Mouse (Mus musculus) midbrain, postnatal 0 days (tissue): ENCODE measurements around the gene Olfr1056. TPM values are rescaled to one million over a fixed set of nuclear protein-coding genes. Genes with fewer than 3 reads are reported as not detected.

Source experiments
- ATAC-seq: fragments of 200-750 bp; cut with Nextera tagmentation; 2 replicates; pipeline ENCODE4 v1.8.0; 2017; ENCODE audit warnings: moderate number of reproducible peaks, mild to moderate bottlenecking, moderate TSS enrichment, moderate library complexity; ENCODE audit not compliant: low FRiP score
- DNase-seq: peaks from one replicate; pipeline ENCODE4 v3.0.0-alpha.2; 2015; ENCODE audit warnings: low spot score
- H3K27ac ChIP-seq: fragments of 300-500 bp; sonication (generic); 2 replicates; pipeline ENCODE4 v1.5.1; 2014; ENCODE audit warnings: low read depth, mild to moderate bottlenecking, low read length, mixed read lengths
- H3K27me3 ChIP-seq: fragments of 300-500 bp; sonication (generic); 2 replicates; pipeline ENCODE4 v1.6.1; 2014; ENCODE audit warnings: low read length, control low read depth, mixed read lengths; ENCODE audit not compliant: insufficient read depth
- H3K36me3 ChIP-seq: fragments of 300-500 bp; sonication (generic); 2 replicates; pipeline ENCODE4 v1.6.1; 2014; ENCODE audit warnings: low read length, control low read depth, mixed read lengths; ENCODE audit not compliant: insufficient read depth
- H3K4me1 ChIP-seq: fragments of 300-500 bp; sonication (generic); 2 replicates; pipeline ENCODE4 v1.6.1; 2014; ENCODE audit warnings: mild to moderate bottlenecking, control low read depth, antibody characterized with exemption, low read length, mixed read lengths; ENCODE audit not compliant: insufficient read depth
- H3K4me2 ChIP-seq: fragments of 300-500 bp; sonication (generic); 2 replicates; pipeline ENCODE4 v1.6.1; 2014; ENCODE audit warnings: low read depth, mild to moderate bottlenecking, low read length, mixed read lengths; ENCODE audit not compliant: poor library complexity, severe bottlenecking
- H3K4me3 ChIP-seq: fragments of 300-500 bp; sonication (generic); 2 replicates; pipeline ENCODE4 v1.5.1; 2014; ENCODE audit warnings: low read depth, mild to moderate bottlenecking, low read length, moderate library complexity
- H3K9ac ChIP-seq: fragments of 300-500 bp; sonication (generic); replicated peaks from 2 replicates; pipeline ENCODE4 v1.6.1; 2014; ENCODE audit warnings: mild to moderate bottlenecking, low read length, moderate library complexity, mixed read lengths; ENCODE audit not compliant: poor library complexity, severe bottlenecking
- H3K9me3 ChIP-seq: fragments of 300-500 bp; sonication (generic); 2 replicates; pipeline ENCODE4 v1.6.1; 2016; ENCODE audit warnings: low read length, control low read depth
- CTCF ChIP-seq: IDR thresholded peaks from 2 replicates; pipeline ENCODE4 v1.5.1; 2016; ENCODE audit warnings: antibody characterized with exemption, mild to moderate bottlenecking
- WGBS: fragments of 180-500 bp; shearing (Covaris S2); extraction: QIAGEN DNeasy Blood & Tissue Kit; methylation state at CpG from one replicate; pipeline ENCODE4 v1.1.7; 2014; 5-methylcytosine and 5-hydroxymethylcytosine counted together
- polyA plus RNA-seq: library from polyadenylated mRNA; unstranded; fragments of >200 nt; fragmentation: Nextera tagmentation; extraction: Ambion mirVana; gene quantifications from 2 replicates; pipeline ENCODE4 v1.2.1, GENCODE M21; 2015
- total RNA-seq: library from RNA; depleted of rRNA; stranded (reverse); fragments of >200 nt; gene quantifications from 2 replicates; pipeline ENCODE4 v1.2.3, GENCODE M21; 2014; rRNA removed

Gene Olfr1056
- total and polyA plus RNA-seq, 2 experiments from 2014 or later, result not detected

- no peaks in the 10 kb centered on the region for H3K4me1 ChIP-seq
Measured at GRCm38 (mm10) chr2:86350184-86350583, 12.1 kb downstream of the Olfr1056 start, which contains the start of gene Olfr1055. TSS of gene Olfr1055 (minus strand) at chr2:86350284.

DNA sequence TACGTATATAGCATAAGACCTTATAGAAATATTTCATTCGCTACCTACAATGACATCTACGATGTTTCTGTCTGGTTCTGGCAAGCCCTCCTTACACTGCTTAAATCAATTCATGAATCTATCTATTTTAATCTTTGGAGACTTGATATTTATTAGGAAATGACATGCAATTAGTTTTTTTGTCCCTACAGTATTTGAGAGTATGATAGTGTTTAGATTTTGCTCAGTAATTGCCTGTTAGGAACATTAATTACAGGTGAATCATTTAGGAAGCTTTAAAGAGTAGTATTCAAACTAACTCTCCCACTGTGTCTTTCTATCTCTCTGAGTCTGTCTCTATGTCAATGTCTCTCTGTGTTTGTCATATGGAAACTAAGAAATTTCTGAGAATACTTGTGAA, 26.9 kb downstream of the Olfr1056 start, which contains the start of gene Olfr1054:
Gene Olfr1054, minus strand, starts transcription at position 101 of the 400 bp plus-strand sequence.
- no peaks in the 10 kb centered on the region for H3K4me1 ChIP-seq
- H3K9me3 ChIP-seq, result no peaks in the 10 kb centered on the region
- no peak for DNase-seq
- no peaks in the 10 kb centered on the region for H3K27me3 ChIP-seq
- 87% methylated on average over 3 of the region's 3 CpGs for WGBS
- TF ChIP-seq CTCF, result no peak
- H3K36me3 ChIP-seq, result no peaks in the 10 kb centered on the region
- no peak for ATAC-seq
- no peak within 1 kb of the TSS for H3K9ac ChIP-seq
- H3K4me2 ChIP-seq, result no peak within 1 kb of the TSS
- no peak within 1 kb of the TSS for H3K27ac ChIP-seq
- no peak within 1 kb of the TSS for H3K4me3 ChIP-seq

More at GRCm38 (mm10) chr2:86350184-86350583, 12.1 kb downstream of the Olfr1056 start, which contains the start of gene Olfr1055:
- 95% methylated on average over 5 of the region's 5 CpGs for WGBS
- DNase-seq, result no peak
- Histone ChIP-seq H3K4me2 (no peak within 1 kb of the TSS), H3K4me3 (no peak within 1 kb of the TSS), H3K27ac (no peak within 1 kb of the TSS), H3K36me3 (no peaks in the 10 kb centered on the region), H3K9me3 (no peaks in the 10 kb centered on the region), H3K27me3 (no peaks in the 10 kb centered on the region), H3K9ac (no peak within 1 kb of the TSS)
- no peak for TF ChIP-seq CTCF
- no peak for ATAC-seq

DNA sequence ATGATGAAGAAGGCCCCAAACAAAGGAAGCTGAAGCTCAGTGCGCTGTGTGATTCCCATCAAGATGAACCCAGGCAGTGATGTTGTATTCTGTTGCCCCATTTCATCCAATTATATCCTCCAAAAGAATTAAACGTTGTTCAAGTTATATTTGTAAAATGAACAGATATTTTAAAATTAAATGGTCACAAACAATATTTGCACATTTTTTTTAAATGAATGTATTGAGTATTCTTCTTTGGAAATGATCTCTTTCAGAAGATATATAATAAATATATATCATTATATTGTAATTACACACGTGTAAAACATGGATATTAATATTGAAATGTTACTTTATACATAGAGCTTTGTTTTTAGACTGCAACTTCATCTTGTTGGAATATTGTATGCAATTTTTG, 47.1 kb downstream of the Olfr1056 start, which contains the start of gene Olfr1053:
Gene Olfr1053, minus strand, starts transcription at position 101 of the 400 bp plus-strand sequence.
- DNase-seq, result no peak
- Histone ChIP-seq H3K4me3 (no peak within 1 kb of the TSS), H3K9me3 (no peaks in the 10 kb centered on the region), H3K36me3 (no peaks in the 10 kb centered on the region), H3K27ac (no peak within 1 kb of the TSS), H3K4me2 (no peak within 1 kb of the TSS), H3K27me3 (no peaks in the 10 kb centered on the region), H3K4me1 (no peaks in the 10 kb centered on the region), H3K9ac (no peak within 1 kb of the TSS)
- WGBS, result 67% methylated on average over 3 of the region's 3 CpGs
- ATAC-seq, result no peak
- no peak for TF ChIP-seq CTCF

Other genes starting within 250 kb of the Olfr1056 start
- not detected in 2 replicates for gene Olfr1039, start 226.5 kb downstream of the Olfr1056 start, total RNA-seq
- gene Olfr1039, start 226.5 kb downstream of the Olfr1056 start, polyA plus RNA-seq, result not detected in 2 replicates
- not detected in 2 replicates for gene Olfr1040, start 215.7 kb downstream of the Olfr1056 start, total RNA-seq
- gene Olfr1040, start 215.7 kb downstream of the Olfr1056 start, polyA plus RNA-seq, result not detected in 2 replicates
- not detected in 2 replicates for gene Olfr1042, start 200.6 kb downstream of the Olfr1056 start, total RNA-seq
- not detected in 2 replicates for gene Olfr1042, start 200.6 kb downstream of the Olfr1056 start, polyA plus RNA-seq
- not detected in 2 replicates for gene Olfr1043, start 194.9 kb downstream of the Olfr1056 start, total RNA-seq
- not detected in 2 replicates for gene Olfr1043, start 194.9 kb downstream of the Olfr1056 start, polyA plus RNA-seq
- not detected in 2 replicates for gene Olfr1044, start 184.6 kb downstream of the Olfr1056 start, total RNA-seq
- gene Olfr1044, start 184.6 kb downstream of the Olfr1056 start, polyA plus RNA-seq, result not detected in 2 replicates
- gene Olfr52, start 176.8 kb downstream of the Olfr1056 start, total RNA-seq, result not detected in 2 replicates
- not detected in 2 replicates for gene Olfr52, start 176.8 kb downstream of the Olfr1056 start, polyA plus RNA-seq
- not detected in 2 replicates for gene Olfr1045, start 159.5 kb downstream of the Olfr1056 start, total RNA-seq
- not detected in 2 replicates for gene Olfr1045, start 159.5 kb downstream of the Olfr1056 start, polyA plus RNA-seq
- gene Olfr1046, start 143.2 kb downstream of the Olfr1056 start, total RNA-seq, result not detected in 2 replicates
- not detected in 2 replicates for gene Olfr1046, start 143.2 kb downstream of the Olfr1056 start, polyA plus RNA-seq
- not detected in 2 replicates for gene Olfr1047, start 131.1 kb downstream of the Olfr1056 start, total RNA-seq
- gene Olfr1047, start 131.1 kb downstream of the Olfr1056 start, polyA plus RNA-seq, result not detected in 2 replicates
- not detected in 2 replicates for gene Olfr1048, start 122.2 kb downstream of the Olfr1056 start, total RNA-seq
- gene Olfr1048, start 122.2 kb downstream of the Olfr1056 start, polyA plus RNA-seq, result not detected in 2 replicates
- gene Olfr1049, start 104.1 kb downstream of the Olfr1056 start, total RNA-seq, result not detected in 2 replicates
- not detected in 2 replicates for gene Olfr1049, start 104.1 kb downstream of the Olfr1056 start, polyA plus RNA-seq
- gene Olfr1051, start 83.4 kb downstream of the Olfr1056 start, total RNA-seq, result not detected in 2 replicates
- not detected in 2 replicates for gene Olfr1051, start 83.4 kb downstream of the Olfr1056 start, polyA plus RNA-seq
- gene Olfr1052, start 70.0 kb downstream of the Olfr1056 start, total RNA-seq, result not detected in 2 replicates
- not detected in 2 replicates for gene Olfr1052, start 70.0 kb downstream of the Olfr1056 start, polyA plus RNA-seq
- gene Olfr1053, start 47.2 kb downstream of the Olfr1056 start, total RNA-seq, result not detected in 2 replicates
- gene Olfr1053, start 47.2 kb downstream of the Olfr1056 start, polyA plus RNA-seq, result not detected in 2 replicates
- not detected in 2 replicates for gene Olfr1054, start 27.0 kb downstream of the Olfr1056 start, total RNA-seq
- not detected in 2 replicates for gene Olfr1054, start 27.0 kb downstream of the Olfr1056 start, polyA plus RNA-seq
- not detected in 2 replicates for gene Olfr1055, start 12.2 kb downstream of the Olfr1056 start, total RNA-seq
- not detected in 2 replicates for gene Olfr1055, start 12.2 kb downstream of the Olfr1056 start, polyA plus RNA-seq
- not detected in 2 replicates for gene Olfr1057, start 15.9 kb upstream of the Olfr1056 start, total RNA-seq
- not detected in 2 replicates for gene Olfr1057, start 15.9 kb upstream of the Olfr1056 start, polyA plus RNA-seq
- gene Olfr1058, start 26.1 kb upstream of the Olfr1056 start, total RNA-seq, result not detected in 2 replicates
- not detected in 2 replicates for gene Olfr1058, start 26.1 kb upstream of the Olfr1056 start, polyA plus RNA-seq
- gene Olfr1061, start 51.6 kb upstream of the Olfr1056 start, total RNA-seq, result not detected in 2 replicates
- not detected in 2 replicates for gene Olfr1061, start 51.6 kb upstream of the Olfr1056 start, polyA plus RNA-seq
- gene Olfr1062, start 64.3 kb upstream of the Olfr1056 start, total RNA-seq, result not detected in 2 replicates
- gene Olfr1062, start 64.3 kb upstream of the Olfr1056 start, polyA plus RNA-seq, result not detected in 2 replicates
- gene Olfr1065, start 88.1 kb upstream of the Olfr1056 start, total RNA-seq, result not detected in 2 replicates
- gene Olfr1065, start 88.1 kb upstream of the Olfr1056 start, polyA plus RNA-seq, result not detected in 2 replicates
- gene Olfr1066, start 93.8 kb upstream of the Olfr1056 start, total RNA-seq, result not detected in 2 replicates
- gene Olfr1066, start 93.8 kb upstream of the Olfr1056 start, polyA plus RNA-seq, result not detected in 2 replicates
- not detected in 2 replicates for gene Olfr228, start 124.9 kb upstream of the Olfr1056 start, total RNA-seq
- gene Olfr228, start 124.9 kb upstream of the Olfr1056 start, polyA plus RNA-seq, result not detected in 2 replicates
- gene Olfr1076, start 146.0 kb upstream of the Olfr1056 start, total RNA-seq, result not detected in 2 replicates
- gene Olfr1076, start 146.0 kb upstream of the Olfr1056 start, polyA plus RNA-seq, result not detected in 2 replicates
- not detected in 2 replicates for gene Olfr1079, start 180.0 kb upstream of the Olfr1056 start, total RNA-seq
- not detected in 2 replicates for gene Olfr1079, start 180.0 kb upstream of the Olfr1056 start, polyA plus RNA-seq
- gene Olfr1080, start 195.8 kb upstream of the Olfr1056 start, total RNA-seq, result not detected in 2 replicates
- gene Olfr1080, start 195.8 kb upstream of the Olfr1056 start, polyA plus RNA-seq, result not detected in 2 replicates
- gene Olfr1082, start 236.5 kb upstream of the Olfr1056 start, total RNA-seq, result not detected in 2 replicates
- gene Olfr1082, start 236.5 kb upstream of the Olfr1056 start, polyA plus RNA-seq, result not detected in 2 replicates